Mouse (Mus musculus): ENCODE data around the gene Map4.

GRCm38 (mm10) chr9:109907774-109908465, 23.3 kb upstream of the Map4 start:
- no peak for TF ChIP-seq CTCF (IDR thresholded peaks at IDR 0.05; ENCODE audit: low read depth)
- no peak for TF ChIP-seq EP300 (optimal IDR thresholded peaks at IDR 0.05)

All from stomach, postnatal 0 days (tissue).